Mouse (Mus musculus) cerebellum, adult 2 months (tissue): ENCODE results near the gene Dao.

Source experiments
- CTCF ChIP-seq: fragments of 200-500 bp; IDR thresholded peaks from 2 replicates; pipeline ENCODE4 v1.5.1; 2011; ENCODE audit warnings: low read depth, mild to moderate bottlenecking, control low read depth, low read length, moderate library complexity, borderline replicate concordance; ENCODE audit not compliant: insufficient read depth
- POLR2A ChIP-seq: fragments of 200-500 bp; IDR thresholded peaks from 2 replicates; pipeline ENCODE4 v1.6.1; 2011; ENCODE audit warnings: low read length, control low read depth, borderline replicate concordance; ENCODE audit not compliant: insufficient read depth

DNA sequence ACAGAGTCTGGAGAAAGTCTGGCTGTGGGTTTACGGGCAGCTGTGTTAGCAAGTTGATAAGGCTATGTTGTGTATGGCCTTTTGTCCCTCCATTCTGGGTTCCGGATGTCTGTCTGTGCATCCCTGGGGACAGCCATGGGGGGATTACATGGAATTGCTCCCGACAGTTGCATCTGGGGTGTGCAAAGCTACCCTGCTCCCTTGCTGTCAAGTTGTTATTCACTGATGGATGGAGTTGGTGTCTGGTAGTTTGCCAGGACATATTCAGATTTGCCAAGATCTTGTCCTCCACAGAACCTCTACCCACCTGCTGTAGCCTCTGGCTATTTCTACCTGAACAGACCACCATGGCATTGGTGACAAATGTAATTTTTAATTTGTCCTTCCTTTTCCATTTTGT, 42.6 kb downstream of the Dao start:
- TF ChIP-seq CTCF, result no peak
- no peak for TF ChIP-seq POLR2A
